Mouse (Mus musculus) thymus, adult 2 months (tissue): Measurements from ENCODE around the gene Fkbp1a.

ENCODE experiments used
- CTCF ChIP-seq: fragments of 200-500 bp; IDR thresholded peaks from 2 replicates; pipeline ENCODE4 v1.5.1; 2012; ENCODE audit warnings: mild to moderate bottlenecking, control low read depth, low read length, moderate library complexity, borderline replicate concordance; ENCODE audit not compliant: control insufficient read depth, poor library complexity, insufficient read depth; ENCODE audit errors: extremely low read depth
- POLR2A ChIP-seq: fragments of 200-500 bp; IDR thresholded peaks from 2 replicates; pipeline ENCODE4 v1.6.1; 2012; ENCODE audit warnings: mild to moderate bottlenecking, low read length, control low read depth, moderate library complexity; ENCODE audit not compliant: control insufficient read depth, poor library complexity, insufficient read depth; ENCODE audit errors: extremely low read depth

GRCm38 (mm10) chr2:151574607-151575006, 32.3 kb downstream of the Fkbp1a start:
- no peak for TF ChIP-seq CTCF
- TF ChIP-seq POLR2A: no peak
